Mouse (Mus musculus) spleen, adult 2 months (tissue): Measurements from ENCODE around the gene Krt42. TPM values are rescaled to one million over a fixed set of nuclear protein-coding genes. Genes with fewer than 3 reads are reported as not detected.
A peak's percentile ranks its signal among the peaks of the same experiment; 100 is the strongest.

Experiments used
- DNase-seq, 2 experiments: peaks; one replicate each; pipeline versions ENCODE4 v3.0.0 to v3.0.0-alpha.2; 2012 to 2021; ENCODE audit warnings: low spot score in 2 of 2, low read depth in 1 of 2
- H3K27ac ChIP-seq: fragments of 200-500 bp; 2 replicates; pipeline ENCODE4 v1.5.1; 2012; ENCODE audit warnings: low read length, inconsistent platforms; ENCODE audit not compliant: insufficient read depth
- H3K27me3 ChIP-seq: fragments of 200-500 bp; 2 replicates; pipeline ENCODE4 v1.6.1; 2012; ENCODE audit warnings: mild to moderate bottlenecking, moderate library complexity, low read length, inconsistent platforms; ENCODE audit not compliant: control insufficient read depth, insufficient read depth
- H3K36me3 ChIP-seq: fragments of 200-500 bp; 2 replicates; pipeline ENCODE4 v1.6.1; 2012; ENCODE audit warnings: mild to moderate bottlenecking, low read length, inconsistent platforms; ENCODE audit not compliant: control insufficient read depth, insufficient read depth
- H3K4me1 ChIP-seq: fragments of 200-500 bp; 2 replicates; pipeline ENCODE4 v1.6.1; 2011; ENCODE audit warnings: inconsistent platforms; ENCODE audit not compliant: control insufficient read depth, insufficient read depth, insufficient read length
- H3K4me3 ChIP-seq: fragments of 200-500 bp; 2 replicates; pipeline ENCODE4 v1.5.1; 2011; ENCODE audit warnings: mild to moderate bottlenecking, inconsistent platforms; ENCODE audit not compliant: insufficient read depth, insufficient read length; ENCODE audit errors: extremely low read depth
- CTCF ChIP-seq: fragments of 200-500 bp; IDR thresholded peaks from 2 replicates; pipeline ENCODE4 v1.5.1; 2011; ENCODE audit warnings: mild to moderate bottlenecking, inconsistent platforms; ENCODE audit not compliant: insufficient read depth, insufficient read length, insufficient replicate concordance; ENCODE audit errors: extremely low read depth
- POLR2A ChIP-seq: fragments of 200-500 bp; IDR thresholded peaks from 2 replicates; pipeline ENCODE4 v1.6.1; 2011; ENCODE audit warnings: low read depth, low read length, inconsistent platforms
- WGBS: fragments of 180-500 bp; shearing (Covaris S2); methylation state at CpG from one replicate; pipeline ENCODE4 v1.1.7; 2018; 5-methylcytosine and 5-hydroxymethylcytosine counted together
- polyA plus RNA-seq: library from polyadenylated mRNA; depleted of rRNA; stranded (reverse); fragments of >200 nt; gene quantifications from 2 replicates; pipeline ENCODE4 v1.2.3, GENCODE M21; 2012

Gene Krt42
- polyA plus RNA-seq, 1 experiment = not detected

DNA sequence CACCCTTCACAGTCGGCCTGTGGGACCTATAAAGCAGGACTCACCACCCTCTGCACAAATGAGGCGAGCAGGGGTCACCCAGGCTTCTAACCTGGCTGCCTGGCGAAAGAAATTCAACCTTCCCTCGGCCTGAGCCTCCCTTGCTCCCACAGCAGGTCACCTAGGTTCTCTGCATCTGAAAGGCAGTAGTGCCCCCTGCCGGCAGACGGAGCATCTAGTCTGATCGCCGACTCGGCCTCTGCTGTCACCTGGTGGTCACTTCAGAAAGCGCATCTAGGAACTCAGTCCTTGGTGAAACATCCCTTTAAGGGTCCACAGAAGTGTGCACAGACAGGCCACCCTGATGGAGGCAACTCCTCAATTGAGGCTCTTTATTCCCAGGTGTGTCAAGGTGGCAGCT lies 25.6 kb upstream of the Krt42 start:
- Histone ChIP-seq H3K27me3 (no peaks in the 10 kb centered on the region), H3K4me1 (no peaks in the 10 kb centered on the region), H3K4me3 (no peak overlapping the region), H3K27ac (no peak overlapping the region), H3K36me3 (no peaks in the 10 kb centered on the region)
- 8% methylated on average over 10 of the region's 10 CpGs for WGBS
- DNase-seq = peak; percentile 59 to 64
- TF ChIP-seq CTCF (peak; percentile 99), POLR2A (no peak)

DNA sequence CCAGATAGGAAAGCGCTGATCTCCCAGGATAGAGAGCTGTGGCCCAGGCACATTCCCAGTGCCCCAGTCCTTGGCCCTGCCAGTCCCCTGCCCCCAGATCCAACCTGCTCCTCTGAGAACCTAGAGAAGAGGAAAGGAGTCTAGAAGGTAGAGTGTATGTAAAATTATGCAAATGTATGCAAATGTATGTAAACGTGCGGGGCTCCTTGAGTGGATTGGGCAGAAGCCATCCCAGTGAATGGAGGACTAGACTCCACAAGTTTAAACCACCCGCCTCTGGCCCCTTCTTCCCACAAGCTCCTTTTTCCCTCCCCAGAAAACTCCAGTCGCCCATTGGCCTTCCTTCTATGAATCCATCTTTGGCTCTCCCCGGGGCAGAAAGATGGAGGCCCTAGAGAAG lies 23.2 kb upstream of the Krt42 start:
- TF ChIP-seq POLR2A (no peak), CTCF (no peak)
- no peaks in the 10 kb centered on the region for H3K36me3 ChIP-seq
- WGBS = 81% methylated on average over 6 of the region's 6 CpGs

DNA sequence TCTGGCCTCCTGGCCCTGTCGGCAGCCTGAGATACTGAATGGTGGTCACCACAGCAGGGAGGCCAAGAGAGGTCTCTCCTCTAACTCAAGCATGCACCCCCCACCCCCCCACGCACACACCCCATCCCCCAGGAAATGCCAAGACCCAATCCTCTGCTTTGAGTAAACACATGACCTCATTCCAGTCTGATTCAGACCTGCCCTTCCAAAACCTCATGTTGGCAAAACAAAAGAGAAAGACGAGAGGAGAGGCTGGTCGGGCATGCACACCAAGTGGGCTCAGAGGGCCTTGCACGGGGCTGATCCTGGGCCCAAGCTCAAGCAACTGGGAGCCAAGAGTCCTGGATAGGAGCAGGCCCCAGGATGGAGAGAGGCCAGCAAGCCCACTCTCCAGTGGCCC lies 20.6 kb upstream of the Krt42 start:
- no peak overlapping the region for H3K27ac ChIP-seq
- H3K27me3 ChIP-seq = no peaks in the 10 kb centered on the region
- no peak for TF ChIP-seq POLR2A
- no peak for TF ChIP-seq CTCF
- H3K4me1 ChIP-seq = no peaks in the 10 kb centered on the region
- DNase-seq = no peak
- WGBS = 77% methylated on average over 5 of the region's 5 CpGs
- no peaks in the 10 kb centered on the region for H3K36me3 ChIP-seq
- no peak overlapping the region for H3K4me3 ChIP-seq

More for the DNA sequence above, 23.2 kb upstream of the Krt42 start:
- Histone ChIP-seq H3K4me1 (no peaks in the 10 kb centered on the region), H3K27ac (no peak overlapping the region), H3K4me3 (no peak overlapping the region), H3K27me3 (no peaks in the 10 kb centered on the region)
- DNase-seq = no peak

DNA sequence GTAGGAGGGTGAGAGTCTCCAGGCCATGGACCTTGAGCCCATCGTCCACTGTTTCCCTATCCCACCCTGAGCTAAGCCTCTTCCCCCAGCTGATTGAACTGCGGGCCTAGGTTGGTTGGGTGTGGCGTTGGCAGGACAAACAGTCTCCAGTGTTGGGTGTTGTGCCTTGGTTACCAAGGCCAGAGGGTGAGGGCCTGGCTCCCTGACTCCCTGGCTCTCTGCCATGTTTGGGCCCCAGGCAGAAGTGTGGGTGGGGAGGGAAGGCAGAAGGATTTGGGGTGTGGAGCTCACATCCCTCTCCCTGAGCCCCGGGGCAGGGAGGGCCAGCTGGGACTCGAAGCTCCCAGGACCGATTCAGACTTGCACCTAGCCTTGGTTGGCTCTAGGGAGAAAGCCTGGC lies 19.3 kb upstream of the Krt42 start:
- WGBS = 87% methylated on average over 6 of the region's 6 CpGs
- no peak for DNase-seq
- Histone ChIP-seq H3K27me3 (no peaks in the 10 kb centered on the region), H3K4me3 (no peak overlapping the region), H3K36me3 (no peaks in the 10 kb centered on the region), H3K4me1 (no peaks in the 10 kb centered on the region), H3K27ac (no peak overlapping the region)
- TF ChIP-seq POLR2A = no peak
- no peak for TF ChIP-seq CTCF

DNA sequence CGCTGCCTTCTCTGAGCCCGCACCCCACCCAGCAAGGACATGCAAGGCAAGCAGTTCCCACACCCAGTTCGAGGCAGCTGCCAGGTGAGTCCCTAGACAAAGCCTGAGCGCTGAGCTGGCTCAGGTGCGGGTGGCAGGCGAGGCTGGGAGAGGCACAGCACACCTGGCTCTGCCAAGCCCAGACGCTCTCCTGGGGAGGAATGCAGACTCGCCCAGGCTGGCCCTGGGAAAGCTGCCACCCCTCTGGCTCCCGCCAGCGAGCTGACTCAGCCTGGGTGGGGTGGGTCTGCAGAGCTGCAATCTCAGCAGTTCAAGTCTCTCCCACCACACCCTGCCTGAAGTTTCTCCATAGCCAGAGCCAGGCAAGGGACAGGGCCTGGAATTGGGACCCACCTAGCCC lies 17.4 kb upstream of the Krt42 start:
- Histone ChIP-seq H3K27me3 (no peaks in the 10 kb centered on the region), H3K4me3 (no peak overlapping the region), H3K4me1 (no peaks in the 10 kb centered on the region), H3K27ac (no peak overlapping the region), H3K36me3 (no peaks in the 10 kb centered on the region)
- no peak for TF ChIP-seq POLR2A
- no peak for TF ChIP-seq CTCF
- 71% methylated on average over 10 of the region's 10 CpGs for WGBS
- DNase-seq = no peak

DNA sequence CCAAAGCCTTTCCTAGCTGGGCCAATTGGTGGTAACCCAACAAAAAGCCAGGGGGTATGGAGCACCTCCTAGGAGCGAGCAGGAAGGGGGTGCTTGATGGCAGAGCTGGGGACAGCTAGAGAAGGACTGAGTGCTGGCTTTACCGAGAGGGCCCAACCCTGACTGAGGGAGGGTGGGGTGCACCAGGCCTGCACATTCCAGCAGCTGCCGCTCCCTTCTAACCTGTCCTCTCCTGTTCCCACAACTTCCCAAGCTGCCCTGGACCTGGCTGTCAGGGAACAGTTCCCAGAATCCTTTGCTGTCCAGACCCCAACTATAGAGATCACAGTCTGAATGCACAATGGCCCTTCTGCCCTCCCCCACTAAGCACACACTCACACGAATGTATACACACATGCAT lies 15.3 kb upstream of the Krt42 start:
- no peak for DNase-seq
- Histone ChIP-seq H3K36me3 (no peaks in the 10 kb centered on the region), H3K4me3 (no peak overlapping the region), H3K27me3 (no peaks in the 10 kb centered on the region), H3K4me1 (no peaks in the 10 kb centered on the region), H3K27ac (no peak overlapping the region)
- no peak for TF ChIP-seq POLR2A
- WGBS = 85% methylated on average over 4 of the region's 4 CpGs

DNA sequence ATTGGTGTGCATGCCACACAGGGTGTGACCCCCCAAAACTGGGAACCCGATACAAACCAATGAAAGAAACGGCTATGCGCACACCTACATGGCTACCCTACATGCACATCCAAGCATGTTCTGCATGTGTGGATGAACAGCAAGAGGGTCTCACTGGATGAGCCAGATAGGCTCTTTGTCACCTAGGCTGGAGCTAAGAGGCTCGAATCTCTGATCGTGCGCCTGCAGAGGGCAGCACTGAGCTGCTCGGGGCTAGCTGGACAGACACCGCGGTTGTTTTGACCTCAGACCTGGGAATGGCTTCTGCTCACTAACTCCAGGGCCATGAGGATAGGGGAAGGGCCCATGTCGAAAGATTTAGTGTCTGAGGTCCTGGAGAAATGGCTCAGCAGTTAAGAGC lies 12.9 kb upstream of the Krt42 start:
- no peaks in the 10 kb centered on the region for H3K4me1 ChIP-seq
- no peaks in the 10 kb centered on the region for H3K27me3 ChIP-seq
- WGBS = 21% methylated on average over 10 of the region's 10 CpGs
- no peaks in the 10 kb centered on the region for H3K36me3 ChIP-seq
- no peak overlapping the region for H3K27ac ChIP-seq
- DNase-seq = peak in 1 of 2 experiments; percentile 52
- no peak overlapping the region for H3K4me3 ChIP-seq
- TF ChIP-seq POLR2A (no peak), CTCF (peak; percentile 76)

DNA sequence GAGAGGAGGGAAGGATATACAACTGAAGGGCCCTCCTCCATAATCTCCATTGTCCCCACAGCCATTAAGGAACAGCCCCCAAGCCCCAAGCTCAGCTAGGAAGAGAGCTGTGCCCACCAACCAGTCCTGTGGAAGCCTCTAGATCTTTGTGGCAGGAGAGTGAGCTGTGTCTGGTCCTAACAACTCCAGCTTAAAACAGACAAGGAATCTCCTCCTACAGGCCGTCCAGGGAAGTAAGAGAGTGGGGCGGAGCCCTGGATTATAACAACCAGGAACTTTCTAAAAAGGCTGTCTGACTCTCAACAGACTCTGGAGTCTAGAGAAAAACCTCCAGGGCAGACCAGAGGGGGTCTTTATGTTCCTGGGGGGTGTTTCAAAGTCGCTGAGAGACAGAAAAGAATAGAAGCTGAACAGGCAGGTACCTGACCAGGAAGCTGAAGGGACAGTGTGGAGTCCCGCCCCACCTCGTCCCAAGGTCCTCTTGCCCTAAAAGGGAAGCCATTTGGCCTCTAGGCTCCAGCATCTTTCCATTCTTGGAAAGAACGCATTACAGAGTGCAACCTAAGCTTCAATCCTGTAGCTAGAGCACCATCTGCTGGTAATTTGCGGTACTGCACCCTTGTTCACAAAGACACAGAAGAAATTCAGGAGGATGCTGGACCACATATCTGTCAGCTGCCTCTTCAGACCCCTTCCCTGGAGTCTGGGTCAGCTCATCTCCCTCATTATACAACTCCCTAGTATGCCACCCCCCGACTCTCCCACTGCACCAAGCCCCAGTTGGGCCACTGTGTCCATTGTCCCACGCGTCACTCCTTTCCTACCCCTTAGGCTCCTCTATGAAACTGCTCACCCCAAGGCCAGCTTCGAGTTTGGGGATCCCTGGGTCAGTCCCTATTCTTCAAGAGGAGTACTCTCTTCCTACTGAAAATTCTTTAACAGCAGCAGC lies 12.2 kb upstream of the Krt42 start:
- Histone ChIP-seq H3K27me3 (no peaks in the 10 kb centered on the region), H3K36me3 (no peaks in the 10 kb centered on the region), H3K27ac (no peak overlapping the region), H3K4me1 (no peaks in the 10 kb centered on the region), H3K4me3 (no peak overlapping the region)
- peak; percentile 52 to 62 for DNase-seq
- peak; percentile 49; the same call in 1 of the 2 replicates for TF ChIP-seq CTCF
- no peak for TF ChIP-seq POLR2A
- WGBS = 26% methylated on average over 11 of the region's 11 CpGs
